Mouse (Mus musculus) bone marrow macrophage, adult 2 months (primary cell): ENCODE results near the gene Igsf3.

Experiments
- CTCF ChIP-seq: IDR thresholded peaks from 2 replicates; pipeline ENCODE4 v1.5.1; 2012; ENCODE audit warnings: low read depth, mild to moderate bottlenecking, low read length, moderate library complexity
- POLR2A ChIP-seq: IDR thresholded peaks from 2 replicates; pipeline ENCODE4 v1.6.1; 2012; ENCODE audit warnings: mild to moderate bottlenecking, low read depth, low read length, borderline replicate concordance

GRCm38 (mm10) chr3:101487436-101487835 is 110.6 kb downstream of the Igsf3 start:
- TF ChIP-seq CTCF (no peak), POLR2A (no peak)
